Mouse (Mus musculus): Measurements from ENCODE around the gene Atxn1. TPM values are rescaled to one million over a fixed set of nuclear protein-coding genes. Genes with fewer than 3 reads are reported as not detected.

Gene Atxn1
- polyA plus RNA-seq, 1 experiment from 2014 or later, result 11.9 TPM

GRCm38 (mm10) chr13:45964331-45964852 is 416 bp downstream of the Atxn1 start:
- Histone ChIP-seq H3K9ac (replicated peaks; ENCODE audit: low read depth) (peak overlapping the region; percentile 98), H3K27me3 (replicated peaks; ENCODE audit: insufficient read depth, low read length) (no peaks in the 10 kb centered on the region), H3K4me2 (replicated peaks; ENCODE audit: low read depth, low read length) (peak overlapping the region; percentile 85), H3K4me3 (ENCODE audit: low read depth, low read length) (peak overlapping the region; percentile 98), H3K9me3 (ENCODE audit: low read length) (no peaks in the 10 kb centered on the region), H3K4me1 (ENCODE audit: insufficient read depth, low read depth, low read length) (peaks cover 8% of the 10 kb centered on the region; the same call in 1 of the 2 replicates), H3K27ac (ENCODE audit: low read length) (peak overlapping the region; percentile 99), H3K36me3 (ENCODE audit: insufficient read depth, low read length) (no peaks in the 10 kb centered on the region)
- DNase-seq (ENCODE audit: low spot score) (no peak), ATAC-seq (peak; percentile 18)
- TF ChIP-seq EP300 (IDR thresholded peaks at IDR 0.05) (no peak), CTCF (IDR thresholded peaks at IDR 0.05) (no peak)
- 0% methylated on average over 13 of the region's 39 CpGs for WGBS

GRCm38 (mm10) chr13:45963497-45964330 is 1.1 kb downstream of the Atxn1 start:
- ATAC-seq (peak; percentile 65), DNase-seq (ENCODE audit: low spot score) (peak; percentile 90)
- Histone ChIP-seq H3K27ac (ENCODE audit: low read length) (peak overlapping the region; percentile 99), H3K4me2 (replicated peaks; ENCODE audit: low read depth, low read length) (peak overlapping the region; percentile 85), H3K9ac (replicated peaks; ENCODE audit: low read depth) (peak overlapping the region; percentile 98), H3K4me3 (ENCODE audit: low read depth, low read length) (peak overlapping the region; percentile 98), H3K27me3 (replicated peaks; ENCODE audit: insufficient read depth, low read length) (no peaks in the 10 kb centered on the region), H3K4me1 (ENCODE audit: insufficient read depth, low read depth, low read length) (peaks cover 13% of the 10 kb centered on the region; the same call in 1 of the 2 replicates), H3K9me3 (ENCODE audit: low read length) (no peaks in the 10 kb centered on the region), H3K36me3 (ENCODE audit: insufficient read depth, low read length) (no peaks in the 10 kb centered on the region)
- WGBS, result 3% methylated on average over 62 of the region's 95 CpGs
- TF ChIP-seq EP300 (IDR thresholded peaks at IDR 0.05) (no peak), CTCF (IDR thresholded peaks at IDR 0.05) (peak; percentile 50)

- Histone ChIP-seq H3K9ac (replicated peaks; ENCODE audit: low read depth) (peak overlapping the region; percentile 98), H3K27me3 (replicated peaks; ENCODE audit: insufficient read depth, low read length) (no peaks in the 10 kb centered on the region), H3K4me1 (ENCODE audit: insufficient read depth, low read depth, low read length) (peaks cover 13% of the 10 kb centered on the region; the same call in 1 of the 2 replicates), H3K4me2 (replicated peaks; ENCODE audit: low read depth, low read length) (peak overlapping the region; percentile 85), H3K4me3 (ENCODE audit: low read depth, low read length) (peak overlapping the region; percentile 98), H3K9me3 (ENCODE audit: low read length) (no peaks in the 10 kb centered on the region), H3K36me3 (ENCODE audit: insufficient read depth, low read length) (no peaks in the 10 kb centered on the region), H3K27ac (ENCODE audit: low read length) (peak overlapping the region; percentile 99)
- ATAC-seq, result no peak
- WGBS, result 2% methylated on average over 5 of the region's 5 CpGs
- no peak for DNase-seq (ENCODE audit: low spot score)
- TF ChIP-seq CTCF (IDR thresholded peaks at IDR 0.05) (no peak), EP300 (IDR thresholded peaks at IDR 0.05) (no peak)
These were observed 2.0 kb downstream of the Atxn1 start for GRCm38 (mm10) chr13:45962776-45963175.

- H3K4me1 ChIP-seq (ENCODE audit: insufficient read depth, low read depth, low read length), result peaks cover 13% of the 10 kb centered on the region; the same call in 1 of the 2 replicates
- peak overlapping the region; percentile 85 for H3K4me2 ChIP-seq (replicated peaks; ENCODE audit: low read depth, low read length)
- H3K27me3 ChIP-seq (replicated peaks; ENCODE audit: insufficient read depth, low read length), result no peaks in the 10 kb centered on the region
- peak; percentile 43 for TF ChIP-seq CTCF (IDR thresholded peaks at IDR 0.05)
- no peak for TF ChIP-seq EP300 (IDR thresholded peaks at IDR 0.05)
- peak overlapping the region; percentile 99 for H3K27ac ChIP-seq (ENCODE audit: low read length)
- 33% methylated on average over 9 of the region's 9 CpGs for WGBS
- ATAC-seq (no peak), DNase-seq (ENCODE audit: low spot score) (peak; percentile 45)
- peak overlapping the region; percentile 98; the same call in 1 of the 2 replicates for H3K4me3 ChIP-seq (ENCODE audit: low read depth, low read length)
- H3K9me3 ChIP-seq (ENCODE audit: low read length), result no peaks in the 10 kb centered on the region
- no peaks in the 10 kb centered on the region for H3K36me3 ChIP-seq (ENCODE audit: insufficient read depth, low read length)
- H3K9ac ChIP-seq (replicated peaks; ENCODE audit: low read depth), result peak overlapping the region; percentile 98; the same call in 1 of the 2 replicates
These were observed 2.8 kb downstream of the Atxn1 start for GRCm38 (mm10) chr13:45961871-45962630.

- H3K27me3 ChIP-seq (replicated peaks; ENCODE audit: insufficient read depth, low read length), result no peaks in the 10 kb centered on the region
- no peaks in the 10 kb centered on the region for H3K36me3 ChIP-seq (ENCODE audit: insufficient read depth, low read length)
- peak overlapping the region; percentile 99 for H3K27ac ChIP-seq (ENCODE audit: low read length)
- H3K4me2 ChIP-seq (replicated peaks; ENCODE audit: low read depth, low read length), result no peak overlapping the region; the same call in 1 of the 2 replicates
- H3K4me1 ChIP-seq (ENCODE audit: insufficient read depth, low read depth, low read length), result peaks cover 13% of the 10 kb centered on the region; the same call in 1 of the 2 replicates
- TF ChIP-seq EP300 (IDR thresholded peaks at IDR 0.05), result peak; percentile 83
- TF ChIP-seq CTCF (IDR thresholded peaks at IDR 0.05), result no peak
- no peak overlapping the region for H3K4me3 ChIP-seq (ENCODE audit: low read depth, low read length)
- no peak overlapping the region for H3K9ac ChIP-seq (replicated peaks; ENCODE audit: low read depth)
- ATAC-seq (peak; percentile 36), DNase-seq (ENCODE audit: low spot score) (peak; percentile 94)
- H3K9me3 ChIP-seq (ENCODE audit: low read length), result no peaks in the 10 kb centered on the region
- WGBS, result 41% methylated on average over 14 of the region's 14 CpGs
These were observed 4.4 kb downstream of the Atxn1 start for GRCm38 (mm10) chr13:45960311-45960965.

Data from lung, postnatal 0 days (tissue).